In genomic region chr2:113363707-113364620, GRCm38 (mm10) we compare ENCODE assay signal across 7 mouse cellular contexts. TPM values are rescaled to one million over a fixed set of nuclear protein-coding genes. Genes with fewer than 3 reads are reported as not detected.
DNase-seq lines count a peak whose midpoint lies in the region; ATAC-seq lines count a peak whose summit lies in the region.

No protein-coding gene starts in this region.

- WGBS in embryonic facial prominence, embryonic 12.5 days, result 34% methylated on average over 16 of the region's 16 CpGs
- 55% methylated on average over 16 of the region's 16 CpGs for WGBS in hindbrain, embryonic 10.5 days
- 60% methylated on average over 16 of the region's 16 CpGs for WGBS in neural tube, embryonic 14.5 days

- H3K36me3 ChIP-seq in embryonic facial prominence, embryonic 12.5 days, result no peaks in the 10 kb centered on the region
- H3K36me3 ChIP-seq in hindbrain, embryonic 10.5 days, result no peaks in the 10 kb centered on the region
- H3K36me3 ChIP-seq in neural tube, embryonic 14.5 days (ENCODE audit: control insufficient read depth, insufficient read depth, low read length), result no peaks in the 10 kb centered on the region

- no peaks in the 10 kb centered on the region for H3K9me3 ChIP-seq in embryonic facial prominence, embryonic 12.5 days
- H3K9me3 ChIP-seq in hindbrain, embryonic 10.5 days, result no peaks in the 10 kb centered on the region
- no peaks in the 10 kb centered on the region for H3K9me3 ChIP-seq in neural tube, embryonic 14.5 days (ENCODE audit: control insufficient read depth, low read length)

- H3K4me2 ChIP-seq in embryonic facial prominence, embryonic 12.5 days (replicated peaks), result peak overlapping the region; percentile 27
- H3K4me2 ChIP-seq in neural tube, embryonic 14.5 days (ENCODE audit: low read depth, low read length), result no peak overlapping the region

- peak overlapping the region; percentile 46; the same call in 1 of the 2 replicates for H3K27ac ChIP-seq in embryonic facial prominence, embryonic 12.5 days
- H3K27ac ChIP-seq in hindbrain, embryonic 10.5 days, result peak overlapping the region; percentile 35; the same call in 1 of the 2 replicates
- peak overlapping the region; percentile 52; the same call in 1 of the 2 replicates for H3K27ac ChIP-seq in neural tube, embryonic 14.5 days (ENCODE audit: low read depth, low read length)

- peak; percentile 73 for ATAC-seq in embryonic facial prominence, embryonic 12.5 days (ENCODE audit: insufficient number of reproducible peaks, insufficient read depth, low FRiP score, low TSS enrichment)
- peak; percentile 62; the same call in 1 of the 2 replicates for ATAC-seq in neural tube, embryonic 14.5 days (ENCODE audit: low read depth)

- intact Hi-C loops in left cerebral cortex, postnatal 36 days (cut with DNase I), result no loop called here

- H3K4me1 ChIP-seq in embryonic facial prominence, embryonic 12.5 days, result peaks cover 9% of the 10 kb centered on the region; the same call in 1 of the 2 replicates
- H3K4me1 ChIP-seq in hindbrain, embryonic 10.5 days (replicated peaks), result peaks cover 10% of the 10 kb centered on the region
- H3K4me1 ChIP-seq in neural tube, embryonic 14.5 days (ENCODE audit: control insufficient read depth, insufficient read depth, low read length), result no peaks in the 10 kb centered on the region

- peak; percentile 25 to 44 for DNase-seq in left cerebral cortex, adult 9 months (ENCODE audit: low spot score in 2 of 2)
- DNase-seq in left cerebral cortex, postnatal 36 days (ENCODE audit: low spot score in 2 of 2), result no peak
- DNase-seq in hindbrain, embryonic 10.5 days (ENCODE audit: low spot score), result peak; percentile 8
- no peak for DNase-seq in gastrocnemius, postnatal 25 days
- DNase-seq in ovary, postnatal 36 days (ENCODE audit: low spot score), result no peak

- H3K27me3 ChIP-seq in embryonic facial prominence, embryonic 12.5 days, result no peaks in the 10 kb centered on the region
- no peaks in the 10 kb centered on the region for H3K27me3 ChIP-seq in hindbrain, embryonic 10.5 days (ENCODE audit: insufficient read depth, poor library complexity, severe bottlenecking)
- no peaks in the 10 kb centered on the region for H3K27me3 ChIP-seq in neural tube, embryonic 14.5 days (ENCODE audit: control insufficient read depth, insufficient read depth, low read length)

- no peak overlapping the region for H3K4me3 ChIP-seq in embryonic facial prominence, embryonic 12.5 days
- no peak overlapping the region for H3K4me3 ChIP-seq in hindbrain, embryonic 10.5 days
- no peak overlapping the region for H3K4me3 ChIP-seq in neural tube, embryonic 14.5 days (ENCODE audit: low read depth, low read length)

- no peak overlapping the region for H3K9ac ChIP-seq in embryonic facial prominence, embryonic 12.5 days
- no peak overlapping the region for H3K9ac ChIP-seq in neural tube, embryonic 14.5 days (replicated peaks; ENCODE audit: low read depth, low read length)

RNA-seq across cellular contexts. Expression of gene Fmn1, which starts 36.4 kb away (rescaled TPM):
- 10 to 100 TPM; 38.3 to 45.8 TPM for total RNA-seq in left cerebral cortex, postnatal 36 days (2021)
- polyA plus RNA-seq in embryonic facial prominence, embryonic 12.5 days (2016; fragmentation: Nextera tagmentation; extraction: Ambion mirVana), result 2.2 and 2.8 TPM in 2 replicates
- 1.2 and 1.6 TPM in 2 replicates for polyA plus RNA-seq in hindbrain, embryonic 10.5 days (2016; fragmentation: Nextera tagmentation; extraction: Ambion mirVana)
- 0.19 and 1.0 TPM in 2 replicates for polyA plus RNA-seq in neural tube, embryonic 14.5 days (2014; fragmentation: Nextera tagmentation; extraction: Ambion mirVana)
- 1 to 10 TPM; 3.4 to 3.5 TPM for total RNA-seq in gastrocnemius, postnatal 25 days (2021)

Comparison
In these comparisons a context has a peak if more than half of its experiments do, and no peak if none do; other contexts are left out.
1. DNase-seq: peak in left cerebral cortex, adult 9 months (2 of 2) and hindbrain, embryonic 10.5 days (single experiment); none in left cerebral cortex, postnatal 36 days (0 of 2), gastrocnemius, postnatal 25 days (single experiment) and ovary, postnatal 36 days (single experiment).
2. Peak in every context shown above with its lines, with median percentiles within 50 percentile points of each other: H3K27ac ChIP-seq.